Mouse (Mus musculus): ENCODE results near the gene Psmb8.

DNA sequence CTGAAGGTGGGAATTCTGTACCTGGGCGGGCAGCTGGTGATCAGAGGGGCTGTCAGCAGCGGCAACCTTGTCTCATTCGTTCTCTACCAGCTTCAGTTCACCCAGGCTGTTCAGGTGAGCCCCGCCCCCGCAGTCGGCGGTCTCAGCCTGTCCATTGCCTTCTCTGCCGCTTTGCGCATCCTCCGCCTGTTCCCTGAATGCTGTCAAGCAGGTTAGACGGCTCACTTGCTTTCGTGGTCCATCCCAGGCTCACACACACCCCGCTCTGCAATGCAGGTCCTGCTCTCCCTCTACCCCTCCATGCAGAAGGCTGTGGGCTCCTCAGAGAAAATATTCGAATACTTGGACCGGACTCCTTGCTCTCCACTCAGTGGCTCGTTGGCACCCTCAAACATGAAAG, 4.7 kb upstream of the Psmb8 start:
- TF ChIP-seq CTCF (IDR thresholded peaks at IDR 0.05): no peak
- TF ChIP-seq EP300 (IDR thresholded peaks at IDR 0.05): no peak

All from lung, postnatal 0 days (tissue).